Mouse (Mus musculus): ENCODE measurements around the gene Zmiz2. TPM values are rescaled to one million over a fixed set of nuclear protein-coding genes. Genes with fewer than 3 reads are reported as not detected.
A peak's percentile ranks its signal among the peaks of the same experiment; 100 is the strongest.

The Zmiz2 gene
- 13.3 and 16.4 TPM in 2 replicates for polyA plus RNA-seq (2014; fragmentation: Nextera tagmentation; extraction: Ambion mirVana)

GRCm38 (mm10) chr11:6388726-6389413 is at the start of gene Zmiz2:
Gene Zmiz2 (plus strand): TSS chr11:6389074.
- 13% methylated on average over 35 of the region's 60 CpGs for WGBS
- peak; percentile 100 for DNase-seq (ENCODE audit: low spot score, missing footprints)

GRCm38 (mm10) chr11:6345956-6346355 is 42.9 kb upstream of the Zmiz2 start:
- Histone ChIP-seq H3K9ac (ENCODE audit: low read length) (no peak overlapping the region), H3K4me2 (no peak overlapping the region), H3K36me3 (ENCODE audit: control insufficient read depth, insufficient read depth, low read length) (peaks cover 37% of the 10 kb centered on the region), H3K4me3 (ENCODE audit: low read depth, low read length) (no peak overlapping the region), H3K9me3 (ENCODE audit: control insufficient read depth, low read length) (no peaks in the 10 kb centered on the region), H3K27ac (ENCODE audit: low read depth, low read length) (no peak overlapping the region), H3K4me1 (ENCODE audit: control insufficient read depth, insufficient read depth, low read length) (no peaks in the 10 kb centered on the region), H3K27me3 (ENCODE audit: control insufficient read depth, insufficient read depth, low read length) (no peaks in the 10 kb centered on the region)
- 94% methylated on average over 4 of the region's 4 CpGs for WGBS
- DNase-seq (ENCODE audit: low spot score, missing footprints) = peak; percentile 82
- ATAC-seq (ENCODE audit: low FRiP score) = no peak

More at GRCm38 (mm10) chr11:6388726-6389413, at the start of gene Zmiz2:
- H3K4me2 ChIP-seq = peak within 1 kb of the TSS; percentile 62
- no peaks in the 10 kb centered on the region for H3K27me3 ChIP-seq (ENCODE audit: control insufficient read depth, insufficient read depth, low read length)
- peak; percentile 99 for ATAC-seq (ENCODE audit: low FRiP score)
- H3K9me3 ChIP-seq (ENCODE audit: control insufficient read depth, low read length) = no peaks in the 10 kb centered on the region
- peak within 1 kb of the TSS; percentile 93 for H3K27ac ChIP-seq (ENCODE audit: low read depth, low read length)
- peak within 1 kb of the TSS; percentile 97 for H3K9ac ChIP-seq (ENCODE audit: low read length)
- H3K36me3 ChIP-seq (ENCODE audit: control insufficient read depth, insufficient read depth, low read length) = peaks cover 3% of the 10 kb centered on the region; the same call in 1 of the 2 replicates
- peaks cover 14% of the 10 kb centered on the region for H3K4me1 ChIP-seq (ENCODE audit: control insufficient read depth, insufficient read depth, low read length)
- H3K4me3 ChIP-seq (ENCODE audit: low read depth, low read length) = peak within 1 kb of the TSS; percentile 97

GRCm38 (mm10) chr11:6346966-6347365 is 41.9 kb upstream of the Zmiz2 start:
- Histone ChIP-seq H3K4me1 (ENCODE audit: control insufficient read depth, insufficient read depth, low read length) (no peaks in the 10 kb centered on the region), H3K27ac (ENCODE audit: low read depth, low read length) (no peak overlapping the region), H3K9ac (ENCODE audit: low read length) (no peak overlapping the region), H3K4me3 (ENCODE audit: low read depth, low read length) (no peak overlapping the region), H3K4me2 (no peak overlapping the region), H3K36me3 (ENCODE audit: control insufficient read depth, insufficient read depth, low read length) (peaks cover 40% of the 10 kb centered on the region), H3K27me3 (ENCODE audit: control insufficient read depth, insufficient read depth, low read length) (no peaks in the 10 kb centered on the region), H3K9me3 (ENCODE audit: control insufficient read depth, low read length) (no peaks in the 10 kb centered on the region)
- DNase-seq (ENCODE audit: low spot score, missing footprints) = peak; percentile 35
- ATAC-seq (ENCODE audit: low FRiP score) = no peak
- 98% methylated on average over 7 of the region's 7 CpGs for WGBS

- 95% methylated on average over 11 of the region's 11 CpGs for WGBS
- H3K4me1 ChIP-seq (ENCODE audit: control insufficient read depth, insufficient read depth, low read length) = no peaks in the 10 kb centered on the region
- H3K36me3 ChIP-seq (ENCODE audit: control insufficient read depth, insufficient read depth, low read length) = peaks cover 39% of the 10 kb centered on the region
- H3K4me2 ChIP-seq = no peak overlapping the region
- DNase-seq (ENCODE audit: low spot score, missing footprints) (peak; percentile 56), ATAC-seq (ENCODE audit: low FRiP score) (no peak)
- no peaks in the 10 kb centered on the region for H3K9me3 ChIP-seq (ENCODE audit: control insufficient read depth, low read length)
- H3K27ac ChIP-seq (ENCODE audit: low read depth, low read length) = no peak overlapping the region
- H3K27me3 ChIP-seq (ENCODE audit: control insufficient read depth, insufficient read depth, low read length) = no peaks in the 10 kb centered on the region
- H3K4me3 ChIP-seq (ENCODE audit: low read depth, low read length) = no peak overlapping the region
- no peak overlapping the region for H3K9ac ChIP-seq (ENCODE audit: low read length)
These were observed 40.1 kb upstream of the Zmiz2 start for GRCm38 (mm10) chr11:6348681-6349200.

GRCm38 (mm10) chr11:6349586-6349985 is 39.3 kb upstream of the Zmiz2 start:
- Histone ChIP-seq H3K27me3 (ENCODE audit: control insufficient read depth, insufficient read depth, low read length) (no peaks in the 10 kb centered on the region), H3K4me2 (no peak overlapping the region), H3K27ac (ENCODE audit: low read depth, low read length) (no peak overlapping the region), H3K36me3 (ENCODE audit: control insufficient read depth, insufficient read depth, low read length) (peaks cover 33% of the 10 kb centered on the region), H3K9ac (ENCODE audit: low read length) (no peak overlapping the region), H3K4me1 (ENCODE audit: control insufficient read depth, insufficient read depth, low read length) (no peaks in the 10 kb centered on the region), H3K4me3 (ENCODE audit: low read depth, low read length) (no peak overlapping the region), H3K9me3 (ENCODE audit: control insufficient read depth, low read length) (no peaks in the 10 kb centered on the region)
- WGBS = 90% methylated on average over 5 of the region's 5 CpGs
- ATAC-seq (ENCODE audit: low FRiP score) (no peak), DNase-seq (ENCODE audit: low spot score, missing footprints) (peak; percentile 26)

GRCm38 (mm10) chr11:6355106-6355505 is 33.8 kb upstream of the Zmiz2 start:
- no peak overlapping the region for H3K4me2 ChIP-seq
- no peaks in the 10 kb centered on the region for H3K27me3 ChIP-seq (ENCODE audit: control insufficient read depth, insufficient read depth, low read length)
- WGBS = 98% methylated on average over 4 of the region's 4 CpGs
- no peak overlapping the region for H3K4me3 ChIP-seq (ENCODE audit: low read depth, low read length)
- ATAC-seq (ENCODE audit: low FRiP score) = no peak
- DNase-seq (ENCODE audit: low spot score, missing footprints) = peak; percentile 65
- H3K4me1 ChIP-seq (ENCODE audit: control insufficient read depth, insufficient read depth, low read length) = no peaks in the 10 kb centered on the region
- no peaks in the 10 kb centered on the region for H3K9me3 ChIP-seq (ENCODE audit: control insufficient read depth, low read length)
- no peak overlapping the region for H3K9ac ChIP-seq (ENCODE audit: low read length)
- H3K36me3 ChIP-seq (ENCODE audit: control insufficient read depth, insufficient read depth, low read length) = peaks cover 24% of the 10 kb centered on the region
- no peak overlapping the region for H3K27ac ChIP-seq (ENCODE audit: low read depth, low read length)

GRCm38 (mm10) chr11:6364581-6365275 is 24.1 kb upstream of the Zmiz2 start:
- 80% methylated on average over 9 of the region's 9 CpGs for WGBS
- ATAC-seq (ENCODE audit: low FRiP score) (no peak), DNase-seq (ENCODE audit: low spot score, missing footprints) (no peak)
- H3K9ac ChIP-seq (ENCODE audit: low read length) = no peak overlapping the region
- no peaks in the 10 kb centered on the region for H3K4me1 ChIP-seq (ENCODE audit: control insufficient read depth, insufficient read depth, low read length)
- H3K9me3 ChIP-seq (ENCODE audit: control insufficient read depth, low read length) = no peaks in the 10 kb centered on the region
- no peak overlapping the region for H3K4me2 ChIP-seq
- no peak overlapping the region for H3K4me3 ChIP-seq (ENCODE audit: low read depth, low read length)
- no peaks in the 10 kb centered on the region for H3K36me3 ChIP-seq (ENCODE audit: control insufficient read depth, insufficient read depth, low read length)
- no peaks in the 10 kb centered on the region for H3K27me3 ChIP-seq (ENCODE audit: control insufficient read depth, insufficient read depth, low read length)
- H3K27ac ChIP-seq (ENCODE audit: low read depth, low read length) = no peak overlapping the region

- Histone ChIP-seq H3K27me3 (ENCODE audit: control insufficient read depth, insufficient read depth, low read length) (no peaks in the 10 kb centered on the region), H3K36me3 (ENCODE audit: control insufficient read depth, insufficient read depth, low read length) (no peaks in the 10 kb centered on the region), H3K4me2 (no peak overlapping the region), H3K4me3 (ENCODE audit: low read depth, low read length) (no peak overlapping the region), H3K4me1 (ENCODE audit: control insufficient read depth, insufficient read depth, low read length) (no peaks in the 10 kb centered on the region), H3K9ac (ENCODE audit: low read length) (no peak overlapping the region), H3K27ac (ENCODE audit: low read depth, low read length) (no peak overlapping the region), H3K9me3 (ENCODE audit: control insufficient read depth, low read length) (no peaks in the 10 kb centered on the region)
- ATAC-seq (ENCODE audit: low FRiP score) = peak; percentile 73; the same call in 1 of the 2 replicates
- peak; percentile 94 for DNase-seq (ENCODE audit: low spot score, missing footprints)
- 28% methylated on average over 11 of the region's 11 CpGs for WGBS
These were observed 23.0 kb upstream of the Zmiz2 start for GRCm38 (mm10) chr11:6365885-6366284.

GRCm38 (mm10) chr11:6366434-6366833 is 22.4 kb upstream of the Zmiz2 start:
- no peak for ATAC-seq (ENCODE audit: low FRiP score)
- H3K9ac ChIP-seq (ENCODE audit: low read length) = no peak overlapping the region
- WGBS = 80% methylated on average over 6 of the region's 6 CpGs

More at GRCm38 (mm10) chr11:6366434-6366833, 22.4 kb upstream of the Zmiz2 start:
- H3K9me3 ChIP-seq (ENCODE audit: control insufficient read depth, low read length) = no peaks in the 10 kb centered on the region
- H3K4me2 ChIP-seq = no peak overlapping the region
- H3K27me3 ChIP-seq (ENCODE audit: control insufficient read depth, insufficient read depth, low read length) = no peaks in the 10 kb centered on the region
- no peaks in the 10 kb centered on the region for H3K36me3 ChIP-seq (ENCODE audit: control insufficient read depth, insufficient read depth, low read length)
- DNase-seq (ENCODE audit: low spot score, missing footprints) = no peak
- no peak overlapping the region for H3K27ac ChIP-seq (ENCODE audit: low read depth, low read length)
- no peak overlapping the region for H3K4me3 ChIP-seq (ENCODE audit: low read depth, low read length)
- no peaks in the 10 kb centered on the region for H3K4me1 ChIP-seq (ENCODE audit: control insufficient read depth, insufficient read depth, low read length)

Data from midbrain, embryonic 11.5 days (tissue).